Mouse (Mus musculus) adrenal gland, postnatal 4 days (tissue): Measurements from ENCODE around the gene Hrct1. TPM values are rescaled to one million over a fixed set of nuclear protein-coding genes. Genes with fewer than 3 reads are reported as not detected.

Source experiments
- DNase-seq, 2 experiments: peaks; one replicate each; pipeline ENCODE4 v3.0.0; 2021 to 2022; ENCODE audit warnings: low spot score in 2 of 2, mixed read lengths in 2 of 2
- long read RNA-seq, 2 experiments: library from polyadenylated mRNA; stranded (forward); transcript quantifications; one replicate each; pipeline ENCODE4 v2.0.0; 2021
- total RNA-seq, 2 experiments: library from RNA; stranded (reverse); gene quantifications; 2 replicates each; pipeline ENCODE4 v1.2.3; 2021

Gene Hrct1
- 1 to 10 TPM; 2.4 to 3.6 TPM for total RNA-seq
- long read RNA-seq, experiment 1, transcript Hrct1-201 (1 exons, 1,452 nt) = major isoform, 14 of 14 reads
- long read RNA-seq, experiment 1, partial matches to known transcripts = 0 of 14 reads
- long read RNA-seq, experiment 1, other reads (novel, unspliced or antisense) = 0 of 14 reads
- long read RNA-seq, experiment 2, transcript Hrct1-201 (1 exons, 1,452 nt) = major isoform, 9 of 9 reads
- long read RNA-seq, experiment 2, partial matches to known transcripts = 0 of 9 reads
- long read RNA-seq, experiment 2, other reads (novel, unspliced or antisense) = 0 of 9 reads

DNA sequence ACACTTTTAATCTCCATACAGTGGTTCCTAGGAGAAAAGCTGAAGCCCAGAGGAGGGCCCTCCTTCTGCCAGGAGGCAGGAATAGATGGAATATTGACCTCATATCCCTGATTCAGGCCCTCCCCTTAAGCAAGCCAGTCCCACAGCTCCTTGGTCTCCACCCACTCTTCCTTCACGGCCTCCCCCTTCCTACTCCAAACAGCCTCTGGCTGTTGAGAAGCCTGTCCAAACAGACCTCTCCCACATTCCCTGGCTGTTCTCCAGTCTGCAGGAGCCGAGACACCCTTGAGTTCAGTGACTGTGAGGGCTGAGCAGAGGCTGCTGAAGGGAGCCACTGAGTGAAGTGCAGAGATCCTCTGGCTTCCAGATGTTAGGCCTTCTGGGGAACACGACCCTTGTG lies at the start of gene Hrct1:
Gene Hrct1, plus strand, starts transcription at position 194 of the 400 bp plus-strand sequence.
- peak in 1 of 2 experiments; percentile 36 for DNase-seq

DNA sequence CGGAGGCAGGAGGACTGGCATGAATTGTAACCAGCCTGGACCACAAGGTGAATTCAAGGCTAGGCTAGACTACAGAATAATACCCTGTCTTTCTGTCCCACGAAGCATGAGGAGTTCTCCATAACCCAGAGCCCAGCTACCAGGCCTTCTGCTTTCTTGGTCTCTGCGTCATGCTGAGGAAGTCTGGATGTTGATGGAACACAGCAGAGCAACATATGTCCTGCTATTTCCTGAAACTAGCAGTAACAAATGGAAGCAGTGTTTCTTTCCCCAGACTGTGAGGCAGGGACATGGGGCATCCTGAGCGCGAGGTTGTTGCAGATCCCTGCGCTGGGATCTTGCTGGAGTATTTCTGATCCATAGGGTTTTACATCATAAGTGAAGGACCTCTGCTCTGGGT lies 48.4 kb upstream of the Hrct1 start:
- no peak for DNase-seq

DNA sequence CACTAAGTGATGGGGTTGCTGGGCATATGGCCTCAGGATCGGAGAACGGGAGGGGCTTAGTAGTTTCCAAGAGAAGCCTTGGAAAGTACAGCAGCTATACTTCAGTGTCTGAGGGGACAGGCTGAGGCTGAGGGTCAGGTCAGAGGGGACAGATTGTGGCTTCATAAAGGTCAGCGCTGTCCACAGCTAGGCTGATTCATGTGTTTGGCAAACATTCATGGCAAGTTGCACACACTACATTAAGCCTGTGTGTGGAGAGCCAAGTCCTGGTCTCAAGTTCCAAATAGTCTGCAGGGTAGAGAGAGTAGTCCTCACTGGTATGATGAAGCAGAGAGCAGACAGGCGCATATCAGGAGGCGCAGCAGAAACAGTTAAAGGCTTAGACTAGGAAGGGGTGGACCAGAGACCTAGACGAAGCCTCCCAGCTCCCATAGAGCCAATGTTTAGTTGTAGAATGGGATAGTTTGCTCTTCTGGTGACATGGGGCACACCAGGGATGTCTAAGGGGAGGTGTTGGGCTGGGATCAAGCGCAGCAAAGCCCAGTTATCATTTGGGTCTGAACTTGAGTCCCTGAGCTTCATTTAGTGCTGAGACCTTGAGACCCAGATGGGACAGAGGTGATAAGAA lies 47.5 kb upstream of the Hrct1 start:
- no peak for DNase-seq

DNA sequence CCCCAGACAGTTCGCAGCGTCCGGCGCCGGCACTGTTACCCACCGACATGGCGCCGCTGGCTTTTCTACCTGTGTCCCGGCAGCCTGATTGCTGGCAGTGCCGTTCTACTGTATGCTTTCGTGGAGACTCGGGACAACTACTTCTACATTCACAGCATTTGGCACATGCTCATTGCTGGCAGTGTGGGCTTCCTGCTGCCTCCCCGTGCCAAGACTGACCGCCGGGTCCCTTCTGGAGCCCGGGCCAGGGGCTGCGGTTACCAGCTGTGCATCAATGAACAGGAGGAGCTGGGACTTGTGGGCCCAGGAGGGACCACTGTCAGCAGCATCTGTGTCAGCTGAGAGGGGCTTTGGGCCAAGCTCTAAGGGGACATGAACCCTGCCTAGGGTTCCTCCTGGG lies 37.0 kb upstream of the Hrct1 start:
- no peak for DNase-seq

DNA sequence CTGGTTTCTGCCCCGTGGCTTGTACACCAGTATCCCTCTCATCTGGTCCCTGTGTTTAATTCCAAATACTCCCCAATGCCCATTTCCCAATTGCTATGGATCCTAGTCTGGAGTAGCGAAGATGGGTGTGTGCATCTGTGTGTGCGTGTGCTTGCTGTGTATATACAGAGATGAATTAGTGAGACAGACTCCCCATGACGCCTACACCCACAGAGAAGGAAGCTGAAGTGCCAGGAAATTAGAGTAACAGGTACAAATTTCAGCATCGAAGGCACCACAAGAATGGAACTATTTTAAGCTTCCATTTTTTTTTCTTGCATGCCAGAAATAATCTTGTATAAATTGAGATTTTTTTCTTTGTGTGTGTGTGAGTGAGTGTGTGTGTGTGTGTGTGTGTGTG lies 36.0 kb upstream of the Hrct1 start:
- DNase-seq = no peak

DNA sequence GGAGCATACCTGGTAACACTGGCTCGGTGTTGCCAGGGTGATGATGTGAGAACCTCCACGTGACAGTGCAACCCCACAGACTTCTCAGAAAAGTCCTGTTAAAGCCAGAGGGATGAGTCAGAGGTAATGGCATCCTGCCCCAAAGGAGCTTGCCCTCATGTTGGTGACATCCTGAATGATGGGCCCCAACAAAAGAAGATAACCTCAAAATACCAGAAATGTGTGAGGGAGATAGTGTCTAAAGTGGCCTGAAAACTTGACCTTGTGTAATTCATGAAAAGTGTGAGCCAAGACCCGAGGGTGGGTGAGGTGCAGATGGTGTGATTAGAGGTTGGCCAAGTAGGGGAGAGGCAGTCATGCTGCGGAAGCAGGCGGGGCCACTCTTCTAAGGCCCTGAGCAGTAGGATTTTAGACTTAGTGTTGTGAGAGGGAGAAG lies 33.2 kb upstream of the Hrct1 start:
- no peak for DNase-seq

DNA sequence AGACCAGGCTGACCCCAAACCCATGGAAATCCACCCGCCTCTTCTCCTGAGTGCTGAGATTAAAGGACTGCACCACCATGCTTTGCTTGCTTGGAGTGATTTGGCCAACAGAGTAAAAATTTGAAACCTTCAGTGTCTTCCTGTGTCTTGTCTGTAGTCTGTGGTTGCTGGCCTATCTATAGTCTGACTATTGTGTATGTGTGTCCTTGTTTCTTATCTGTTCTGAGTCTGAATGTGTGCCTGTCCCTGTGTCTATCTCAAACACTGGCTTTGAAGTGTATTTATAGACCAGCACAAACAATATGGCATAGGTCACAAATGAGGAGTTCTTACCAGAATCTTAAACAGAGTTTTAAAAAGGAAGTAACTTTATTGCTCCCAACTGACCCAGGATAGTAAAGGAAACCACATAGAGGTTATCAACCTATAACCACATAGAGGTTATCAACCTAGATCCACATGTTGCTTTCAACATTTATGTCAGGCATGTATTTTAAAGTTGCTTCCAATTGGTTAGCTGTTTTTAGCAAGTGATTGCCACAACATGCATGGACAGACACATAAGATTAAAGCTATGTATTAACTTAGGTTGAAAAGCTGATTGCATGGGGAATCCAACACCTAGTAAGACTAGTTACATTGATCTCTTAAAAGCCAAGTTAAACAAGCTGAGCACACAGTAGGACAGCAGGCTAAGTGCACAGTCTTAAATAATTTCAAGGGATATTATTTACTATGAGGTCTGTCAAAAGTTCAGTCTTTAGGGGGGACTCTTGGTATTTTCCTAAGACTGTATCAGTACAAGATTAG lies 32.3 kb upstream of the Hrct1 start:
- no peak for DNase-seq

DNA sequence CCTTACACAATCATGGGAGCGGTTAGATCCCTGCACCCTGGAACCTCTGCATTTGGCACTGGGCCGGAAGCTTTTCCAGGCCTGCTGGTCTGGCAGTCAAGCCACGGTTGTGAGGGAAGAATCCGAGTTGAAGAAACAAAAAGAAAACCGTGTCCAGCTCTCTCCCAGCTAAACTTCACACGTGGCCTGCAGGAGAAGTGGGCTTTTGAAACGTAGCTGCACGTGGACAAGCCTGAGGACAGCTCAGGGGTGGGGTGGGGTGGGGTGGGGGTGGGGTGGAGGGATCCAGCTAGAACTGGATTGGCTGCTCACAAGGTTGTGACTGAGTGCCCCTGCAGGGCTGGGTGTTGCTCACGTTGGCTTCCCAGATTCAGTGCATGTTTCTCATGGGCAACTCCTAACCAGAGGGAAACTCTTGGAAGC lies 31.7 kb upstream of the Hrct1 start:
- DNase-seq = no peak

DNA sequence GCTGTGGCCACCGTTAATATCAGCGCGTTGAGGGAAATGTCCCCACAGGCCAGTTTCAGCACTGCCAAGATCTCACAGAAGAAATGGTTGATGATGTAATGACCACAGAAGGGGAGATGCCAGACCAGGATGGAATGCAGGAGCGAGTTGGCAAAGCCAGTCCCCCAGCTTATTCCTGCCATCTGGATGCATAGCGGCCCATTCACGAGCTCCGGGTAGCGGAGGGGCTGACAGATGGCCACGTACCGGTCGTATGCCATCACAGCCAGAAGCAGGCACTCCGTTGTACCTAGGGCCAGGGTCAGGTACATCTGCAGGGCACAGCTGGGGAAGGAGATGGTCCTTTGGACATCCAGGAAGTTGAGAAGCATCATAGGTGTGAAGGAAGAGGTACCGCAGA lies 30.4 kb upstream of the Hrct1 start:
- DNase-seq = no peak

DNA sequence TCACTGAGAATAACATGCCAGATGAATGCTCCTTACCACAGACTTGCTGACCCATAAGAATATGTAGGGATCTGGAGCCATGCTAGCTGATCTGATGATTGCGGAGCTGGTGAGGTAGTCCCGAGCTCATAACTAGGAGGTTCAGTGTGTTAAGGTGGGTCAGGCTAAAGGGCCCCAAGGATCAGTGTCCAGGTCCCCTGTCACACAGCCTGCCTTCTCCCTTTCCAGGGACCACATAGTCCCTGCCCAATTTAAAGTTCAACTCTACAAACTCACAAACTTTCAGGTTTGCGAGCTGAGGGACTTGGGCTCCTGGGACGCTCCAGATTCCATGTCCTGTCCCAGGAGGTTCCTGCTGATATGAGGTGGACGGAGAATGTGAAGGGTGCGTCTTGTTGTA lies 26.3 kb upstream of the Hrct1 start, which contains the start of gene Olfr70:
Gene Olfr70, minus strand, starts transcription at position 101 of the 400 bp plus-strand sequence.
- no peak for DNase-seq

DNA sequence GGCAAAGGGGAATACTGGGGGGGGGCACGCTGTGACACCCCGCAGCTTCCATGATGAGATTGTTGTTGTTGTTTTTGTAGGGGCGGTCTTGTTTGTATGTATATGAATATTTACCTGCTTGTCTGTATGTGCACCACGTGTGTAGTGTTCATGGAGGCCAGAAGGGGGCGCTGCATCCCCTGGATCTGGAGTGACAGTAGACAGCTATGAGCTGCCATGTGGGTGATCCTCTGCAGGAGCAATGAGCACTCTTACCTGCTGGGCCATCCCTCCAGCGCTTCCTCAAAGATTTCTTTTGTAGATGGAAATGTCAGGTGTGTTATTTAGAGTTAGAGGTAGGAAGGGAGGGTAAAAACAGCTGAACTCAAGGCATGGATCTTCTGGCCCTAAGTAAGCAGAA lies 23.5 kb upstream of the Hrct1 start:
- no peak for DNase-seq

DNA sequence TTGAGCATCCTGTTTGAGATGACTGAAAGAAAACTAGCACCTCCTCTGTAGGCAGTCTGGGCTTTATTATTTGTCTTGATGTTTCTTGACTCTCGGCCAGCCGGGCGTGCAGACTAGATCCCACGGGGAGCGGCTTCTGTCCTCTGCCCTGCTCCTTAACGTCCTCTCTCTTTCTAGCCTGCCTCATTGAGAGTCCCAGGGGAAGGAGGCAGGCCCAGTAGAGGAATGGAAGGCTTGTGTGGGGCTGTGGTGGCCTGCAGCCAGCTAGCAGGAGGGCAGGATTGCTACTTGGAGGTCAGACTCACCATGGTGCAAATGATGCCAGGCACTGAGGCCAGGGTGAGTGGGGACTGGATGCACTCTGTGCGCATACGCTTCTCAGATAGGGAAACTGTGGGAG lies 23.1 kb upstream of the Hrct1 start:
- DNase-seq = no peak

DNA sequence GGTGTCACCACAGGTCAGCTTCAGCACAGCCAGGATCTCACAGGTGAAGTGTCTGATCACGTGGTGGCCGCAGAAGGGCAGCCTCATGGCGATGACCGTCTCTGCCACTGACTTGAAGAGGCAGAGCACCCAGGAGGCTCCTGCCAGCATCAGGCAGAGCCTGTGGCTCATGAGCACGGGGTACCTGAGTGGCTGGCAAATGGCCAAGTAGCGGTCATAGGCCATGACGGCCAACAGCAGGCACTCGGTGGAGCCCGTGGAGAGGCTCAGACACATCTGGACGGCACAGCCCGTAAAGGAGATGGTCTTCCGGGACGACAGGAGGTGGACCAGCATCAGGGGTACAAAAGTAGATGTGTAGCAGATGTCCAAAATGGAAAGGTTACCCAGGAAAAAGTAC lies 21.0 kb upstream of the Hrct1 start:
- DNase-seq = no peak

DNA sequence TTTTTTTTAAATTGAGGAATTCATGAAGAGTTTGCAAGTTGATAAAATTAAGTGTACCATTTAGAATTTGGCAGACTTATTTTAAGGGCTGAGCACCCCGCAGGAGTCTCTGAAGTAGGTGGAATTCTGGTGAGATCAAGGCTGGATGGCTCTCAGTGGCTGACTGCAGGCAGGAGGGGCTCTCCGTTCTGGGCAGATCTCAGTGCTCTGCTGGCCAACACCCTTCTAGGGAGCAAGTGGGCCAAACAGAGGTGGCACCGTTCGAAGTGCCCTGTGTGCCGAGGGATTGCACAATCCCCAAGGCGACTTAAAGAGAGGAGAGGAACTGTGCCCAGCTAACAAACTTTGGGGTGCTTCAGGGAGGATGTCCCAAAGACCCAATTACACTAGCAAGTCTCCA lies 17.1 kb upstream of the Hrct1 start, which contains the start of gene Olfr71:
Gene Olfr71, minus strand, starts transcription at position 387 of the 400 bp plus-strand sequence.
- no peak for DNase-seq

DNA sequence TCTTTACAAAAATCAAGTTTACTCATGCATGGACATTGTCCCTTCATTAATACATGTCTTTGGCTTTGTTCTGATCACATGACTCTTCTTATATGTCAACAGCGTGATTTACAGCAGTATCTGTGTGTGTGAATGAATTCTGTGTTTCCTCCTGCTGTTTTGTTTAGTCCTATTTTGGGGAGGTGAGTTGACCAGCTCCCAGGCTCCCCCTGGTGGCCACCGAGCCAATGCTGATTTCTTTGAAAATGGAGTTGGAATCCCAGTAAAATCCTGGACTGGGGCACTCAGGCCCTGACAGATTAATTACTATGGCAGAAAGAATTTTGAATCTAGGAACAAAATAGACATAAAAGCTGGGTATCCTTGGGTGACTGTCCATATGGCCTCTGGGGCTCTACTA lies 15.2 kb upstream of the Hrct1 start:
- DNase-seq = peak; percentile 64 to 70

DNA sequence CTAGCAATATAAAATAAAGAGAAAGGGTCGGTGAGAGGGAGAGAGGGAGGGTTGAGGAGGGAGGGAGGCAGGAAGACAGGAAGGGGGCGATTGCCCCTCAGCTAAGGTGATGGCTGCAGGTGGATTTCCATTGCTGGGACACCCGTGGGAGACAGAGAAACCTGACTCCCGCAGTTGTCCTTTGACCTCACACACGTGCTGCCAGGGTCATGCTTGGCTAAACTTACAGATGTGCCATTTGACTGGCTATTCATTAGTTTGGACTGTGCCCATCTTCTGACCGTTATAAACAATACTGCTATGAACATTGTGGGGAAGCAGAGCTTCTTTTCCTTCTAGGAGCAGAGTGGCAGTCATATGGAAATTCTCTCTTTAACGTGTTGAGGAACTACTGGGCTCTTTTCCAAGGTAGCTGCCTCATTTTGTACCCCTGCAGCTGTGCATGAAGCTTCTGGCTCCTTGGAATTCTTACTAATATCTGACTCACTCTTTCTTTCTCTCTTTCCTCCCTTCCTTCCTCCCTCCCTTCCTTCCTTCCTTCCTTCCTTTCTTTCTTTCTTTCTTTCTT lies 13.3 kb upstream of the Hrct1 start:
- no peak for DNase-seq

DNA sequence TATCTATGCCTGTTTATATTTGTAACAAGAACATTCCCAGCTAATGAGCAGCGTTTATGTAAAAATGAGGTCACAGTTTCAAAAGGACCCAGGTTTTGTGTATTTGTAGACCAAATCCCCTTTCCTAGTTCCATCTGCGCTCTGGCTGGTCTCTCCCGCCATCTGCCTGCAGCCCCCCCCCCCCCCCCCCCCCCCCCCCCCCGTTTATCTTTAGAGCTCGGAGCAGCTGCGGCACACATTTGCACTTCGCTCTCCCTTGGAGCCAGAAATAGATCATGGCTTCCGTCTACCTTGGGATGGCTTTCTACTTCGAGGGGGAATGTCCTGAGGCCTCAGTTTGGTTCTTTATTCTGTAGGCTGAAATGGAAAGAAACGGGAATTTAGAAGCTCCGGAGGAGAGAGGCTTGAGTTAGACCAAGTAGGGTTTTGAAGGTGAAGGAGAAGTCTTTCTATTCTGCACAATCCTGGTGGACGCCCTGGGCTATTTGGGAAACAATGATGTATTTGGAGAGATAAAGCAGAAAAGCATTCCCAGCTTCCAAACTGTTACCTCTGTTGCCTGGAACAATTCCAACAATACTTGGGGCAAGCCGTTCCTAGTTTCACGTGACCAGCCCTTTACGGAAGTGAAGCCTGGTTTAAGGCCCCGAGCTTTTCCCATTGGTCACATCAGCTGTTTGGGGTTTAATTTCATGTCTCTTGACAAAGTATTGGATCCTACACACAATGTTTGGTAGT lies 6.3 kb upstream of the Hrct1 start:
- no peak for DNase-seq

DNA sequence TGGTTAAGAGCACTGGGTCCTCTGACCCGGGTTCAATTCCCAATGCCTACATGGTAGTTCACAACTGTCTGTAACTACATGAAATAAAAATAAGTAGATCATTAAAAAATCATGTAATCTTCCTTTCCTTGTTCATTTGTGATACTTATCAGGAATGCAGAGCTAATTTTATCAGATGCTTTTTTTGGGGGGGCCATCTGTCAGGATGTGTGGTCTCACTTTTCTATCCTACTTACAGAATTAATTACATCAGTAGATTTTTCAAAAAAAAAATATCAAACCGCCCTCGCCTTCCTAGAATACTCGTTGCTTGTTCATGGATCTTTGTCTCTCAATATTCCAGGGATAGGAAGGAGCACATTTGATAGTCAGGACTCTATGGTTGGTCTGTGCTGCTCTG lies 4.8 kb upstream of the Hrct1 start:
- DNase-seq = no peak

DNA sequence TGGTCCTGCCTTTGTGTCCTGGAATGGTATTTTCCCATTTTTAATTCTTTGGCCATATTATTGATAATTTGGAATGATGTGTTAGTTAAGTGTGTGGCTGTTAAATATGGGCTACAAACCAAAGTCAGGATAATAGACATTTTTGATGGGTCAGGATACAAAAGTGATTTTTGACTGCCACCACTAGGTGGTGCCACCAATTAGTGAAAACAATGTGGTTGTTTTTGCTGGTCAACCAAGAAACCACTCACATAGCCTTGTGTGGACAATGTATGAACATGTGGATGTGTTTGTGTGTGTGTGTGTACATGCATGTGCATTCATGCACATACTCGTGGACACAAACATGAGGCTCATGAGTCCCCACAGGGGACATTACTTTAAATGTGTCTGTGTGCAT lies 2.2 kb upstream of the Hrct1 start:
- DNase-seq = no peak

DNA sequence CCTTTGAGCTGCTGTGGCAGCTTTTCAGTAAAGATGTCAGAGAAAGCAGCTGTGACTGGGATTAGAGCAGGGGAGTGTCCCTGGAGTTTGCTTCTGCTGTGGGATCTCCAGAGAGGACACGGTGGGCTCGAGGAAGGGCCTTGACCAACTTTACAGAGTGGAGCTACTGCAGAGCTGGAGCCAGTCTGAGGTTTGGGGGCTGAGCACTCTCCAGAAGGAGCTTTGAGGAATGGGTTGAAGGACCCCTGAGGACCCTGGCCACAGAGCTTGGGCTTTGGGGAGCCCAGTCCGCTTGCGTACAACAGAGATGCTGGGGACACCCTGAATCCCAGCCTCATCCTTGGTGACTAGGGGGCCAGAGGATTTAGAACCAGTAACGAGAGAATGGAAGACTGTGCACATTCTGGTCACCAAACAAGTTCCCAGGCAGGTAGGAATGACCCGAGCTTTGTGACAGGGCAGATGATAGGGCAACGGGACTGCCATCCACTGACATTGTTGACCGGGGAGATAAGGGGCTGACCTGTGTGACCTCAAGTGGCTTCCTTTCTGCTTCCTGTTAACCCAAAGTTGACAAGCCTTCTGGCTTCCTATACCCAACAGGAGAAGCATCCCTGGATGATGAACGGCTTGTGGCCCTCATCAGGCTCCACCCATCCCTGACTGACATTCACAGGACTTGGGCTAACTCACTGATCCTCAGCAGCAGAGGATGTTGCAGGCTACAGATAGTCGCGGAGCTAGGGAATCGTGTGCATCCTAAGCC lies 577 bp upstream of the Hrct1 start:
- DNase-seq = no peak
